Mouse (Mus musculus): ENCODE data around the gene Jade2. TPM values are rescaled to one million over a fixed set of nuclear protein-coding genes. Genes with fewer than 3 reads are reported as not detected.

Jade2 gene
- polyA plus RNA-seq, 1 experiment from 2014 or later, result 2.5 TPM

DNA sequence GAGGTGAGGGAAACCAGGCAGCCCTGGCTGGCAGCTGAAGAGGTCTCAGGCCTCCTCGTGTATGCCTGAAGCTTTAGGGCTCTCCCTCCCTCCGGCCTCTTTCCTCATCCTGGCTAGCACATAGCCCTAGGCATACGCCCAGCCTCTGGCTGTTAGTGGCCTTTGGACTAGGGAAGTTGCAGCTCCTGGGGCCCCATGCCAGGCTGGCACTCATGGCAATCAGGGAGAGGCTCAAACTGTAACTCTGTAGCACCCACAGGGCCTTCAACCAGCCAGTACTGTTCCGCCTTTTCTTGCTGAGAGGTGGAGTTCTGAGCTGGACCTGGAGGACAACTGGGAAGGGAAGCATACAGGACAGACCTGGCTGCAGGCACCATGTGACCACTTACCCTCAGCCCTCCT, 19.5 kb upstream of the Jade2 start:
- WGBS, result 76% methylated on average over 4 of the region's 4 CpGs
- H3K36me3 ChIP-seq, result no peaks in the 10 kb centered on the region
- H3K4me1 ChIP-seq, result peaks cover 15% of the 10 kb centered on the region; the same call in 1 of the 2 replicates
- no peak overlapping the region for H3K4me3 ChIP-seq (replicated peaks)
- no peak for ATAC-seq (ENCODE audit: insufficient number of reproducible peaks, low FRiP score, low TSS enrichment, low read depth)
- no peak overlapping the region for H3K27ac ChIP-seq (replicated peaks)
- H3K4me2 ChIP-seq (replicated peaks), result no peak overlapping the region
- no peaks in the 10 kb centered on the region for H3K27me3 ChIP-seq
- no peak overlapping the region for H3K9ac ChIP-seq
- H3K9me3 ChIP-seq (replicated peaks), result no peaks in the 10 kb centered on the region

DNA sequence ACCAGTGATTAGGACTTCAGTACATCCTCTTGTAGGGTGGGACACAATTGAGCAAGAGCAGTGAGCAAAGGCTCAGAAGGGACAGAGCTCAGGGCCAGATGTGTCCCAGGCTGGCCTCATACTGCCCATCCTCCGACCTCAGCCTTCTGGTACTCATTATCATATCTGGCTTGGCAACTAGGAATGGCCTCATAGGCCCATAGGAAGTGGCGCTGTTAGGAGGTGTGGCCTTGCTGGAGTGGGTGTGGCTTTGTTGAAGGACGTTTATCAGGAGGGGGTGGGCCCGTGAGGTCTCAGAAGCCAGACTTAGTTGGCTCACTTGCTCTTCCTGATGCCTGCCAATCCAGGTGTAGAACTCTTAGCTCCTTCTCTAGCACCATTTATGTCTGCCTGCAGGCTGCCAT, 18.3 kb upstream of the Jade2 start:
- WGBS, result 15% methylated on average over 4 of the region's 4 CpGs
- Histone ChIP-seq H3K4me1 (peaks cover 15% of the 10 kb centered on the region; the same call in 1 of the 2 replicates), H3K27me3 (no peaks in the 10 kb centered on the region), H3K27ac (replicated peaks) (no peak overlapping the region), H3K9me3 (replicated peaks) (no peaks in the 10 kb centered on the region), H3K4me3 (replicated peaks) (no peak overlapping the region), H3K36me3 (no peaks in the 10 kb centered on the region), H3K4me2 (replicated peaks) (no peak overlapping the region), H3K9ac (no peak overlapping the region)
- no peak for ATAC-seq (ENCODE audit: insufficient number of reproducible peaks, low FRiP score, low TSS enrichment, low read depth)

DNA sequence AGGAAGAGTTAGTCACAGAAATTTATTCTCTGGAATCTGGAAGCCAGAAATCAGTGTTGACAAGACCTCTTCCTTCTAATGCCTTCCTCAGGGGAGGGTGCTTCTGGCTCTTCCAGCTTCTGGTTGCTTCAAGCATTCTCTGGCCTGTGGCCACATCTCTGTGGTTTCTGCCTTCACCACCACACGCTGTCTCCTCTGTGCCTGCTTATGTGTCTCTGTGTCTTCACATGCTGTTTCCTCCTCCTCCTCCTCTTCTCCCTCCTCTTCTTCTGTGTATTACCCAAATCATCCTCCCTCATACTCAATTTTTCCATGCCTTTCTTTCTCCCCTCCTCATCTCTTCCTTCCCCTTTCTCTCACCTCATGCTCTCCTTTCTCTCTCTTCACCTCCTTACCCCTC, 17.6 kb upstream of the Jade2 start:
- H3K36me3 ChIP-seq, result no peaks in the 10 kb centered on the region
- no peaks in the 10 kb centered on the region for H3K9me3 ChIP-seq (replicated peaks)
- H3K4me3 ChIP-seq (replicated peaks), result no peak overlapping the region
- peaks cover 15% of the 10 kb centered on the region; the same call in 1 of the 2 replicates for H3K4me1 ChIP-seq
- ATAC-seq (ENCODE audit: insufficient number of reproducible peaks, low FRiP score, low TSS enrichment, low read depth), result no peak
- WGBS, result 42% methylated on average over 1 of the region's 1 CpGs
- no peak overlapping the region for H3K4me2 ChIP-seq (replicated peaks)
- H3K27me3 ChIP-seq, result no peaks in the 10 kb centered on the region
- H3K27ac ChIP-seq (replicated peaks), result peak overlapping the region; percentile 44; the same call in 1 of the 2 replicates
- no peak overlapping the region for H3K9ac ChIP-seq

DNA sequence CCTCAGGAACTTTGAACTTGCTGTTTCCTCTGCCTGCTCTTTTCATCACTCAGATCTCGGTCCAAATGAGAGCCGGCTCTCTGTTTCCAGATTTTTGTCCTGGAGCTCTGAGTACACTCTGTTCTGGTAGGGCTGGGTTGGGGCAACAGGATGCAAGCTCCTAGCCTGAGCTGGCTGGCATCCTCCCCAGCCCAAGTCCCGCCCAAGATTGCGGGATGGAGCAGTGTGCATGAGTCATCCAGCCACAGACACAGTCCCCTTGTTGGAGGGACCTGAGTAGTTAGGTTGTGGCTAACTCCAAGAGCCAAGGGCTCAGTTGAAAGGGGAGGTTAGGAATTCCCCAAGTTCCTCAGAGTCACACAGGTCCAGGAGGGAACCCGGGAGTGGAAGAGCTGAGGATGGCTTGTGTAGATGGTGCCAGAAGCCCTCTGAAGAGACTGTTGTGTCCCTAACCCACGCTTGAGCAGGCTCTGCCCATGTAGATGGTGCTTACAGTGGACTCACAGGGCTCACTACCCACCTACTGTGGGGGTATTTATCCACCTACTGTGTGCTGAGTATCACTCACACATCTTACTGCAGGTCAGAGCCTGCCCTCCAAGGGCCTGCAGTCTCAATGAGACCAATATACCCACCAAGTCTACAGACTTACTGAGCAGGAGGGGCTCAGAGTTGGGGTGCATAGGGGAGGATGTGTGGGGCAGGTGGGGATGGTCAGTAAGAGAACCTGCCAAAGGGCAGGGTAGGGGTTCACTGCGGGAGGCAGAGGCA, 17.0 kb upstream of the Jade2 start:
- H3K4me2 ChIP-seq (replicated peaks), result no peak overlapping the region
- H3K27me3 ChIP-seq, result no peaks in the 10 kb centered on the region
- no peak overlapping the region for H3K9ac ChIP-seq
- peaks cover 15% of the 10 kb centered on the region; the same call in 1 of the 2 replicates for H3K4me1 ChIP-seq
- peak; percentile 52; the same call in 1 of the 2 replicates for ATAC-seq (ENCODE audit: insufficient number of reproducible peaks, low FRiP score, low TSS enrichment, low read depth)
- H3K27ac ChIP-seq (replicated peaks), result peak overlapping the region; percentile 44; the same call in 1 of the 2 replicates
- WGBS, result 60% methylated on average over 7 of the region's 7 CpGs
- no peak overlapping the region for H3K4me3 ChIP-seq (replicated peaks)
- no peaks in the 10 kb centered on the region for H3K9me3 ChIP-seq (replicated peaks)
- no peaks in the 10 kb centered on the region for H3K36me3 ChIP-seq

DNA sequence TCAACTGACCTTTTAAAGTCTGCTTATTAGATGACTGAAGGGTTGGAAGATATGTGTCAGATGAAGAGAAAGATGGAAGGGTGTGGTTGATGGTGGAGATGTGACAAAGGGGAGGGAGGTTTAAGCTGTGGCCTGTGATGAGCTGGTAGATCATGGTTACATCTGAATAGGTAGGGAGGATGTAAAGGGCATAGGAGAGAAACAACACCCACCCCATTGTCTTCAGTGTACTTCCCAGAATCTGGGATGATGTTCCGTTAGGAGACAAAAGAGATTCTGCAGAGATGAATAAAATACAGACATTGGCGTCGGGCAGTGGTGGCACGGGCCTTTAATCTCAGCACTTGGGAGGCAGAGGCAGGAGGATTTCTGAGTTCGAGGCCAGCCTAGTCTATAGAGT, 15.7 kb upstream of the Jade2 start:
- 93% methylated on average over 5 of the region's 5 CpGs for WGBS
- peaks cover 15% of the 10 kb centered on the region; the same call in 1 of the 2 replicates for H3K4me1 ChIP-seq
- ATAC-seq (ENCODE audit: insufficient number of reproducible peaks, low FRiP score, low TSS enrichment, low read depth), result no peak
- no peak overlapping the region for H3K9ac ChIP-seq
- no peaks in the 10 kb centered on the region for H3K27me3 ChIP-seq
- no peaks in the 10 kb centered on the region for H3K9me3 ChIP-seq (replicated peaks)
- no peak overlapping the region for H3K4me2 ChIP-seq (replicated peaks)
- no peak overlapping the region for H3K4me3 ChIP-seq (replicated peaks)
- no peaks in the 10 kb centered on the region for H3K36me3 ChIP-seq
- no peak overlapping the region for H3K27ac ChIP-seq (replicated peaks)

DNA sequence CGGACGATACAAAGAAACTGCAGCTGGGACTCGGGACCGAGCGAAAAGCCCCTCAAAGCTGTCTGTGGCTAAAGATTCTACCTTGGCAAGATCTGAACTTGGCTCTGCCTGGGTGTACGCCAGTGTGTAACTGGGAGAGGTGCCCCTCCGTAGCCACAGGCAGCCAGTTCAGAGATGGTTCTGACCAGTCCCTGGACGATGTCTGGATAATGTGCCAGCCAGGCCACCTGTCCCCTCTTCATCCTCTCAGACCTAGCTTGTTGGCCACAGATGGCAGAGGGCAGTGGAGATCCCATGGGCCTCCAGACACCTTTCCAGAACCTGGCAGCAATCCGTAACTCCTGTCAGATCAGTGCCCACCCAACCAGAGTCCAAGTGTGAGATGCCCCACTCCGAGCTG, 9.8 kb upstream of the Jade2 start:
- Histone ChIP-seq H3K9ac (no peak overlapping the region), H3K4me3 (replicated peaks) (no peak overlapping the region), H3K9me3 (replicated peaks) (no peaks in the 10 kb centered on the region), H3K4me2 (replicated peaks) (no peak overlapping the region), H3K27me3 (no peaks in the 10 kb centered on the region), H3K4me1 (no peaks in the 10 kb centered on the region), H3K36me3 (no peaks in the 10 kb centered on the region), H3K27ac (replicated peaks) (no peak overlapping the region)
- WGBS, result 87% methylated on average over 10 of the region's 10 CpGs
- ATAC-seq (ENCODE audit: insufficient number of reproducible peaks, low FRiP score, low TSS enrichment, low read depth), result no peak

DNA sequence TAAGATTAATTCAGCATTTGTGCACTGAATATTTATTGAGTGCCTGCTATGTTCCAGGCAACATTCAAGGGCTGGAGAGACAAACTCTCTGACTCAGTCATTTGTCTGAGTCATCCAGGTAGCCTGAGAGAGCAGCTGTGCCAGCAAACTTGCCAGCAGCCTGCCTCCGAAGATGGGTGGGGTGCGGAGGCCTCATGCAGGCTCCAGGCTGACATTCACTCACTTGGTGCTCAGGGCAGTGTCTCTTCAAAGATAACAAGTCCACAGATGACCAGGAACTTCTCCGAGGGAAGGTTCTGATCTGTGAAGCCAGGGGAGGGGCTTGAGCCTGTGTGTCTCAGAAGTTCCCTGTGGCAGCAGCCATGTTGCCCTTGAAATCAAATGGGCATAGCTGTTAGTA, 8.6 kb upstream of the Jade2 start:
- Histone ChIP-seq H3K36me3 (no peaks in the 10 kb centered on the region), H3K27me3 (no peaks in the 10 kb centered on the region), H3K4me2 (replicated peaks) (no peak overlapping the region), H3K9ac (no peak overlapping the region), H3K27ac (replicated peaks) (no peak overlapping the region), H3K4me3 (replicated peaks) (no peak overlapping the region), H3K4me1 (no peaks in the 10 kb centered on the region), H3K9me3 (replicated peaks) (no peaks in the 10 kb centered on the region)
- 67% methylated on average over 3 of the region's 3 CpGs for WGBS
- no peak for ATAC-seq (ENCODE audit: insufficient number of reproducible peaks, low FRiP score, low TSS enrichment, low read depth)

DNA sequence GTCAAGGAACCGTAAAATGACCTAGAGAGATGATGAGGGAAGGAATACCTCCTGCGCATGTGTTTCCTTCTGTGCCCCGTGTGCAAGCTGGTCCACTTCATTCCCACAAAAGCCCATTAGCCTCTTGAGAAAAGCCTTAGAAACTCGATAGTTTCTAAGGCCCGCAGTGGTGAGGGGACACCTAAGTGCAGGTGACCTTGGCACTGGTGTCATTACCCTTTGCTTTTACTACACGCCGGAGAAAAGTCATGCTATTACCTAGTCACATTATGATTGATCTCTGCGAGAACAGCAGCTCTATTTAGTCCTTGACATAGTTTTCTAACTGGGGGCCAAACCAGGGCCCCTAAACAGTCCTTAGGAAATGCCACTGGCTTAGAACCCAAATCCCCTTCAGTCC, 3.2 kb upstream of the Jade2 start:
- peaks cover 8% of the 10 kb centered on the region for H3K4me1 ChIP-seq
- no peak overlapping the region for H3K27ac ChIP-seq (replicated peaks)
- no peaks in the 10 kb centered on the region for H3K27me3 ChIP-seq
- no peaks in the 10 kb centered on the region for H3K9me3 ChIP-seq (replicated peaks)
- no peaks in the 10 kb centered on the region for H3K36me3 ChIP-seq
- no peak overlapping the region for H3K4me2 ChIP-seq (replicated peaks)
- no peak for ATAC-seq (ENCODE audit: insufficient number of reproducible peaks, low FRiP score, low TSS enrichment, low read depth)
- no peak overlapping the region for H3K4me3 ChIP-seq (replicated peaks)
- H3K9ac ChIP-seq, result no peak overlapping the region
- 73% methylated on average over 8 of the region's 8 CpGs for WGBS

DNA sequence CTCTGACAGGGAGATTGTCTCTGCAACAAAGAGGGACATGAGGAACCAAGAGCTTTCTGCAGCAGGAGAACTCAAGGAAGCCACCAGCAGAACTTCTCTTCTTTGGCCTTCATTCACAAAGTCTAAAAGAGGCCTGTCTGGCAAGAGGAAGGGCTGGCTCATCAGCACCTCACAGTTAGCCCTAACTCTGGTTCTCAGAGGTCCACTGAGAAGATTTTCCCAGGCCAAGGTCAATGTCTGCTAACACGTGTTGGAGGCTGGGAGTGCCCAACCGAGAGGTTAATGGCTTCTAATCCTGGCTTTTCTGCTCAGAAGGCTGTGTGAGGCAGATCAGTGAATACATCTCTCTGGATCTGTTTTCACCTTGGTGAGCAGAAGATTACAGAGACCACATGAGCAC, 2.1 kb upstream of the Jade2 start:
- H3K27ac ChIP-seq (replicated peaks), result no peak overlapping the region
- no peak for ATAC-seq (ENCODE audit: insufficient number of reproducible peaks, low FRiP score, low TSS enrichment, low read depth)

DNA sequence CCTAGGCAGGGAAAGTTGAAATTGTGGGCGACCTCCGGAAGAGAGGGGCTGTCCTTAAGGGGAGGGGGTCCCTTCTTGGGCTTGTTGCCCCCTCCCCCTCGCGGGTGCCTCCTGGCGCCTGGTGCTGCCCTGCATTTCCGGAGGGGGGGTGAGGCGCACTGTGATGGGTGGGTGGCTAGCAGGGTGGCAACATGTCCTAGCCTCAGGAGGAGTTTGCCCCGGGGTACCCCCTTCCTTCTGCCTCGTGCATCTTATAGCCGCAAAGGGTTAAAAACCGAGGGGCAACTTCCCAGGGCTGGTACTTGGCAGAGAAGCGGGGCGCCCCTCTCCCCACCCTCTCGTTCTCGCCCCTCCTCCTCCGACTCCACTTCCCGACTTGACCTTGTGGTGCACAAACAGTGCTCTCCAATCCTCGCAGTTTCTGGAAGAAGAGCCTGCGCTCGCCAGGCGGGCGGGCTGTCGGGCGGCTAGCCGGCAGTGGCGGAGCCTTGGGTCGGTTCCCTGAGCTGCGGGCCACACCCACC, 1.1 kb upstream of the Jade2 start:
- no peaks in the 10 kb centered on the region for H3K27me3 ChIP-seq
- under 1% methylated on average over 24 of the region's 28 CpGs for WGBS
- ATAC-seq (ENCODE audit: insufficient number of reproducible peaks, low FRiP score, low TSS enrichment, low read depth), result peak; percentile 56
- peak overlapping the region; percentile 78 for H3K4me3 ChIP-seq (replicated peaks)
- no peaks in the 10 kb centered on the region for H3K36me3 ChIP-seq
- peak overlapping the region; percentile 82 for H3K4me2 ChIP-seq (replicated peaks)
- peak overlapping the region; percentile 98 for H3K27ac ChIP-seq (replicated peaks)
- H3K9ac ChIP-seq, result peak overlapping the region; percentile 77; the same call in 1 of the 2 replicates
- no peaks in the 10 kb centered on the region for H3K9me3 ChIP-seq (replicated peaks)
- peaks cover 23% of the 10 kb centered on the region for H3K4me1 ChIP-seq

More for the DNA sequence above, 2.1 kb upstream of the Jade2 start:
- Histone ChIP-seq H3K4me2 (replicated peaks) (no peak overlapping the region), H3K4me1 (peaks cover 16% of the 10 kb centered on the region), H3K4me3 (replicated peaks) (no peak overlapping the region), H3K9me3 (replicated peaks) (no peaks in the 10 kb centered on the region), H3K36me3 (no peaks in the 10 kb centered on the region), H3K27me3 (no peaks in the 10 kb centered on the region), H3K9ac (no peak overlapping the region)
- WGBS, result 27% methylated on average over 2 of the region's 2 CpGs

DNA sequence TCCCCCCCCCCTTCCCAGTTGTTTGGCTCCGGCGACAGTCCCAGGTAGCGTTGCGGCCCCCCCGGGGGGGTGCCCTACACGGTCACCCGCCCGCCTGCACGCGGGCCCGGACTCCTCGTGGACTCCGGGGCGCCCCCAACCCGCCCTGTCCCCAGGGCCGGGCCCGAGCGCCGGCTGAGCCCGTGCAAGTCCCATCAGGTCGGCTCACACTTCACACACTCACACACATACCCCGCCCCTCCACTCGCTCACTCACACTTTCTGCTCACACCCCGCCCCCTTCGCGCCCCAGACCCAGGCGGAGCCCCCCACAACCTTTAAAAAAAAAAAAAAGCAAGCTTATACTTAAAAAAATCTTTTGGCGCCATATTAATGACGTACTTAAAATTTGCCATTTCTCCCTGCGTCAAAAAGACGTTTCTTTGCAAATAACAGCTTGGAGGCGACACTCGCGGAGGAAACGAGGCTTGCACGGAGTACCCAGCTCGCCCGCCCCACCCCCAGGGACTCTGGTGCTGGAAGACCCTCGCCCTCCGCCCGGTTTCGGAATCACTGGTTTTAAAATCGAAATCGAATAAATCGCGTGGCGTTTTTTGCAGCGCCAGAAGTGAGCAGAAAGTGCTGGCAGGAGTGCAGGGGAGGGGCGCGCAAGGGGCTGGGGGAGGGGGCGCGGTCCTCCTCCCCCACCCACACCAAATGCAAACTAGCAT, 520 bp upstream of the Jade2 start:
- peak; percentile 63 for ATAC-seq (ENCODE audit: insufficient number of reproducible peaks, low FRiP score, low TSS enrichment, low read depth)
- peak overlapping the region; percentile 77 for H3K9ac ChIP-seq
- under 1% methylated on average over 51 of the region's 52 CpGs for WGBS

More for the DNA sequence above, 520 bp upstream of the Jade2 start:
- Histone ChIP-seq H3K9me3 (replicated peaks) (no peaks in the 10 kb centered on the region), H3K27me3 (no peaks in the 10 kb centered on the region), H3K36me3 (no peaks in the 10 kb centered on the region), H3K27ac (replicated peaks) (peak overlapping the region; percentile 98), H3K4me3 (replicated peaks) (peak overlapping the region; percentile 78), H3K4me2 (replicated peaks) (peak overlapping the region; percentile 82), H3K4me1 (peaks cover 28% of the 10 kb centered on the region)
